Mouse (Mus musculus) liver, postnatal 0 days (tissue): Measurements from ENCODE around the gene Nkx1-2.

Experiments
- CTCF ChIP-seq: sonication (generic); IDR thresholded peaks from 2 replicates; pipeline ENCODE4 v1.5.1; 2016; ENCODE audit warnings: antibody characterized with exemption, low read depth
- EP300 ChIP-seq: IDR thresholded peaks from 2 replicates; pipeline ENCODE4 v1.6.1; 2016; ENCODE audit warnings: antibody characterized with exemption, low read depth, mild to moderate bottlenecking

DNA sequence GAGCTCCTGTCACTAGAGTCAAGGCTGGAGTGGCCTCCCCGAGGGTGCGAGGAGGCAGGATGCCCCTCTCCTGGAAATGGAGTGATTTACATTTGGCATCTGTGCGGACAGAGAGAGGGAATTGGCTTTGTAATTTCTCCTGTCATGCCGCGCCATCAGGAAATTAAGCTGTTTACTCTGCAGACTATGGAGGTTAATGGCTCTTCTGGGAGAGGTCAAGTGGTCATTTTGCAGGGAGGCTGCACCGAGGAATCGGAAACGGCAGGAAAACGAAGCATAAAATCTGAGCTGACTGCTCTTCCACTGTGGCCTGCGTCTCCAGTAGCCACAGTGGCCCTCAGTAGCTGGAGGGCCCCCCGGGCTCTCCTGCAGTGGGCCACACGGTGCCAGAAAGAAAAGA is 37.9 kb upstream of the Nkx1-2 start:
- TF ChIP-seq CTCF, result no peak
- TF ChIP-seq EP300, result no peak
